Mouse (Mus musculus) neutrophil, adult 5-6 weeks (primary cell): ENCODE results near the gene Ccdc107. TPM values are rescaled to one million over a fixed set of nuclear protein-coding genes. Genes with fewer than 3 reads are reported as not detected.

Experiments used
- total RNA-seq: library from RNA; stranded (forward); fragments of 200-1000 nt; gene quantifications from 2 replicates; pipeline ENCODE4 v1.2.3, GENCODE M21; 2017

The Ccdc107 gene
- total RNA-seq, 1 experiment from 2014 or later = 26.3 TPM

Other genes starting within 250 kb of the Ccdc107 start
- gene Atp8b5, start 225.7 kb upstream of the Ccdc107 start, total RNA-seq = 0.12 TPM in 1 of 2 replicates, not detected in the other
- gene Rusc2, start 110.9 kb upstream of the Ccdc107 start, total RNA-seq = 0.25 and 0.35 TPM in 2 replicates
- gene Fam166b, start 63.8 kb upstream of the Ccdc107 start, total RNA-seq = not detected in 2 replicates
- 32.1 and 33.5 TPM in 2 replicates for gene Tesk1, start 51.0 kb upstream of the Ccdc107 start, total RNA-seq
- 293 and 313 TPM in 2 replicates for gene Cd72, start 38.3 kb upstream of the Ccdc107 start, total RNA-seq
- 5.9 and 7.4 TPM in 2 replicates for gene Sit1, start 9.2 kb upstream of the Ccdc107 start, total RNA-seq
- 1.5 and 2.6 TPM in 2 replicates for gene Arhgef39, start 6.8 kb downstream of the Ccdc107 start, total RNA-seq
- not detected in 2 replicates for gene Car9, start 14.1 kb downstream of the Ccdc107 start, total RNA-seq
- 2.2 and 3.0 TPM in 2 replicates for gene Tpm2, start 30.9 kb downstream of the Ccdc107 start, total RNA-seq
- gene Creb3, start 69.4 kb downstream of the Ccdc107 start, total RNA-seq = 91.4 and 142 TPM in 2 replicates
- 386 and 458 TPM in 2 replicates for gene Tln1, start 69.8 kb downstream of the Ccdc107 start, total RNA-seq
- 21.0 and 23.2 TPM in 2 replicates for gene Rgp1, start 85.8 kb downstream of the Ccdc107 start, total RNA-seq
- 22.2 and 23.2 TPM in 2 replicates for gene Gba2, start 86.0 kb downstream of the Ccdc107 start, total RNA-seq
- not detected in 2 replicates for gene Msmp, start 91.6 kb downstream of the Ccdc107 start, total RNA-seq
- gene Npr2, start 139.0 kb downstream of the Ccdc107 start, total RNA-seq = 0.35 and 0.37 TPM in 2 replicates
- 0.23 and 0.86 TPM in 2 replicates for gene Spag8, start 160.7 kb downstream of the Ccdc107 start, total RNA-seq
- gene Hint2, start 163.6 kb downstream of the Ccdc107 start, total RNA-seq = 5.1 and 21.5 TPM in 2 replicates
- 0.47 and 0.49 TPM in 2 replicates for gene Tmem8b, start 176.1 kb downstream of the Ccdc107 start, total RNA-seq
- 0.61 and 0.93 TPM in 2 replicates for gene Fam221b, start 176.2 kb downstream of the Ccdc107 start, total RNA-seq
- gene Olfr70, start 207.9 kb downstream of the Ccdc107 start, total RNA-seq = not detected in 2 replicates
- gene Olfr71, start 217.4 kb downstream of the Ccdc107 start, total RNA-seq = not detected in 2 replicates
- gene Hrct1, start 234.3 kb downstream of the Ccdc107 start, total RNA-seq = not detected in 2 replicates
- gene Spaar, start 237.1 kb downstream of the Ccdc107 start, total RNA-seq = not detected in 2 replicates